Mouse (Mus musculus) heart, postnatal 10 days (tissue): ENCODE results near the gene Flrt3. TPM values are rescaled to one million over a fixed set of nuclear protein-coding genes. Genes with fewer than 3 reads are reported as not detected.

Source experiments
- DNase-seq, 2 experiments: peaks; one replicate each; pipeline ENCODE4 v3.0.0; 2021
- intact Hi-C: fragments of 180-260 bp; cut with DNase I; formaldehyde crosslinking; loops from one replicate; pipeline ENCODE4 v1.15.1; 2025
- total RNA-seq, 2 experiments: library from RNA; stranded (reverse); gene quantifications; 2 replicates each; pipeline ENCODE4 v1.2.3; 2021

The Flrt3 gene
- total RNA-seq, 2 experiments from 2014 or later, result 0.69 to 0.87 TPM

DNA sequence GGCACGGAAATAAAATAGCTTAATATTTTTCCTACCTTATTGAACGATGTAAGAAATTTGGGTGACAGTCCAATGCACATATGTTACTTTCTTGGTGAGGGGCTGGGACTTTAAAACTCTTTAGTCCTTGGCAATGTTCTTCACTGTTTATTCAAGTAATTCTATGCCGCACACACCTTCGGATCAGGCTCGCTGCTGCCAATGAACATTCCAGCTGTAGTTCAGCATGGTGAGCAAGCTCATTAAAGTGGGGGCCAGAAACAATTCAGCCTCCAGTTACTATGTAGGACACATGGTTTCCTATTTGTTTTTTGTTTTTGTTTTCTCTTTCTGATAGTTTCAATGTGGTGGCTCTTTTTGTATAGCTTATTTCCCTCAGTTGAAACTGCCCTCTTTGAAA lies 8.6 kb downstream of the Flrt3 start:
- DNase-seq, result no peak
- intact Hi-C loops, result no loop called here

DNA sequence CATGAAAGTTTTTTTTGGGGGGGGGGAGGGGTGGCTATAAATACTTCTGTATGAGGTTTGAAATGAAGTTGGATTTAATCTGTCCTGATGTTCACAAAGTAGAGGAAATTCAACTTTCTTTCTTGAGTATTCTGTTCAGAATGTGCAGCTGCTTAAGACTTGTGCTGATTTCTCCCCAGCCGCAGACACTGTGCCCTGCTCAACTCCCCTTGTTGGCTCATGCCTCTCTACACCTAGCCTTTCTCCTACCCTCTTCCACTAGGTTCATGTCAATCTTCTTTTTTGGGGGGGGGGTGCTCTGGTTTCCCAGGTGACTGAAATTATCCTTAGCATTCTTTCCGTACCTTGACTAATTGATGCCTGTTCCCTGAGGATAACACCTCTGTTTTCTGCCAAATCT lies 17.3 kb downstream of the Flrt3 start:
- DNase-seq, result no peak
- intact Hi-C loops, result no loop called here

DNA sequence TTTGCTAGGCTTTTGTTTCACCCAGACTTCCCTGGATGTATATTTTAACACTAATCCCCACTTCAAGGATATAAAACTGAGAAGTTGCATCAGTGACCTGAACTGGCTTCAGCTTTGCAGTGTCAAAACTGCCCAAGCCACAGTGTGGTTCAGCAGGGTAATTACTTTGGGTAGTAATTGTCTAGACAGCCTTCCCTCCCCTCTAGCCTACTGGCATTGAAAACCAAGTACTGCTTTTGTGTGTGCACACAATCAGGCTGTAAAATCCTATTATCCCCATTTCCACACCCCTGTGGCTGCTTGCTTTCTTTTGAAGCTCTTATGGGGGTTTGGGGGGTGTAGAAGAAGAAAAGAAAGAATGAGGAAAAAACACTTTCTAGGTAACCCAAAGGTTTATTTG lies 17.8 kb downstream of the Flrt3 start:
- intact Hi-C loops, result no loop called here
- DNase-seq, result no peak

DNA sequence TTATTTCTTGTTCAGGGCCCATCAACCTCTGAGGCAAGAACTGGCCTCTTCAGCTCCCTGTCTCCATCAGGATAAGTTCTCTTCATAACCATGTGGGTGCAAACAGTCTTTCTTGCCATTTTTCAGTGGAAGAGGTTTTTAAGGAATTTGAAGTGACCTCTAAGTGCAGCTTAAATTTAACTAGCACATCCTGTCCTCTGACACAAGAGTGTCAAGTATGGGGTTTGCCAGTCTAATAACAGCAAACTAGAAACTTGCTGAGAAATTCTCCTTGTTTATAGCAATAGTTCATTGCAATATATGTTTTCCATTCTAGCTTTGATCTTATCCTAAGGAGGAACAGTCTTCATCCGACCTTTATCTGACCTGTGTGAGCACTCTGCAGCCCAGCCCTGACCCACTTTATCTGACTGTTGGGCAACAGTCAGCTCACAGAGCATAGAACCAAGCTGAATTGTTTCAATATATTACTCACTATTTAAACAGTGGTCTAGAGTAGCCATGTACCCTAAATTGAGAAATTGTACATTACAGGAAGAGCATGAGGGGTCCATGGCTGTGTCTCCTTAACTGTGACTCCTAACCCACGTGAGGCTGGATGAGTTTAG lies 49.4 kb downstream of the Flrt3 start:
- DNase-seq, result no peak
- intact Hi-C loops, result no loop called here

DNA sequence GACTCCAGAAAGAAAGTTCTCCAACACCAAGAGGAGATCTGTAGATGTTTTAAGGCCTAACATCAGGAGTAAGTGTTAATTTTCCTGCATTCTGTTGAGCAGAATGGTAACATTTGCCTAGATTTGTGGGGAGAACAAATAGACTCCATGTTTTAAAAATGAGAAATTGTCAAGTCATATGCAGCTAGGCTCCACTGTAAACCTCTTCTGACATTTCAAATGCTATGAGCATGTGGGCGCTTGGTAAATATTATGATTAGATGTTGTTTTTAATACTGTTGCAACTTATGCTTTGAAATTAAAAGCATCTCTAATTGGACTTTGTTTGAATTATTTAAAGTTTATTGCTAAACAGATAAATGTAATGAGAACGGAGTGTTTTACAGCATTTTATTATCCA lies 55.8 kb downstream of the Flrt3 start:
- intact Hi-C loops, result no loop called here
- DNase-seq, result no peak
